Mouse (Mus musculus): ENCODE measurements around the gene R3hcc1l.

R3hcc1l gene

DNA sequence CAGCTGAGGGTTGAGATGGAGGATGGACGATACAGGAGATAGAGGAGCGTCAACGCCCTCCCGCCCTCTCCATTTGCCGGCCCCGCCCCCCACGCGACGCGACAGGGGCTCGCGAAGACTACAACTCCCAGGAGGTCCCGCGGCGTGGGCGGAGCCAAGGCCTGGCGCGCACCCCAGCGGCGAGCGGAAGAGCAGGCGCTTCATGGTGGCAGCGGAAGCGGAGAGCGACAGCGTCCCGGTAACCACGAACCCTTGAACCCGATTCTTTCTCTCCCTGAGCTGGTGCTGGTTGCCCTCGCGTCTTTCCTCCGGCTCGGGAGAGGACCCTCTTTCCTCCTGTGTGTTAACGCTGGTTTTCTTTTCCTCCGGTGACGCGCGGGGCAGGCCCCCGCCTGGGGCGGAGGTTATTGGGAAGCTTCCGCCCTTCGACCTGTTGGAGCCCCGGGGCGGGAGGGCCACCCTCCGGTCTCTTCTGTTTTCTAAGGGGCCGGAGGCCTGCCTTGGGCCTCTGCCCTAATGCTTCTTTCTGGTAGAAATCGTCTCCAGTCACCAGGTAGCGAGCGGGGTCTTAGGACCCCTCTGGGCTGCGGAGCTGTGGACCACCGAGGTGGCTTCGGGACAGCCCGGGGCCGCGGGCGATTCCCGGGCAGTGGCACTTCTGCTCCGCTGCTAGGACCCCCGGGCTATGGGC is at the start of gene R3hcc1l:
R3hcc1l (plus strand) TSS at position 140 of the 691 bp plus-strand sequence.
- DNase-seq (ENCODE audit: low spot score) = peak; percentile 92

DNA sequence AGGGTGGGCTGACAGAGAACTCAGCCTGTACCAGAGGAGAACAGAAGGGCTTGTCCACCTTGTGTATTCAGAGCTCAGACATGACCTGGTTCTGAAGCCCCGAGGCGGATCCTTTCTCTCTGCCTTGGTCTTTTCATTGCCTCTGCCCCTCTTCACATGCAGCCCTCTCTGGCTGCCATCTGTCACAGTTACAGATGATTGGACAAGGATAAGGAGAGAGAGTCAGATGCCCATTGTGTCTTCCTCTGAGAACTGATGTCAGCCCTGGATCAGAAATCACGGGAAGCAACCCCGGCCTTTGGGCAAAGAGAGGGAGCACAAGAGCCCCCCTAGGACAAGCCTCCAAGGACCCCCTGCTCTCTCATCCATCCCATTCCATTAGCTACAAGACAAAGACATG is 47.0 kb upstream of the R3hcc1l start:
- DNase-seq (ENCODE audit: low spot score) = no peak

DNA sequence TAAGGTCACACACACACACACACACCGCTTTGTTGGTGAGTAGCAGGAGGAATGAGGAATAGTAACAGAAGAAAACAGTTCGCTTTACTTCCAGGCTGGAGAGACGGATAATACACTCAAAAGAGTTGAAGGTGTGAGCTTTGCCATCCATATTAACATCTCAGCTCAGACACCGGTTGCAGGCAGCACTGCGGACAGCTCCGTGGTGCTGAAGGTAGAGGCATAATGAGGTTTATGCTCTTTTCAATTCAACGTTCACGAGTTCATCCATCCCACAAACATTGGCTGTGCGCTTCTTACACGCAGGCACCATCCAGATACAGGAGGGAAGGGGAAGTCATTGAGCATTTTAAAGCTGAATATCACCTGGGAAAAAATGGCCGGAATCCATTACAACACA is 45.7 kb upstream of the R3hcc1l start:
- no peak for DNase-seq (ENCODE audit: low spot score)

DNA sequence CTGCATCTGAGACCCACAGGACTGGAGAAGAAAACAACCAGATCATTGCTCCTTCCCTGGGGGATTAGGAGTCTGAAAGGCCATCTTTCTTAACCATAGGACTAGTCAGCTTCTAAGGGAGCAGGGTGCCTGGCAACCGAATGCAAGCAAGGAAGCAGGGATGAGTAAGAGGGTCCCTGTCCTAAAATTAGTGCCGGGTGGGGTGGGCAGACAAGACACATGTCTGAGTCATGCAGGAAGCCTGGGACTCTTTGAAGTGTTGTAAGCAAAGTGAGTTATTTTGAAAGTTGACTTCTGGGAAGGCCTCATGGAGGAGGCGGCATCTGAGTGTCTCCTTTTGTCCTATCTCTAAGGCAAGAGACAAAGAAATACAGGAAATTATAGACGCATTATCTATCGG is 40.8 kb upstream of the R3hcc1l start:
- DNase-seq (ENCODE audit: low spot score) = no peak

DNA sequence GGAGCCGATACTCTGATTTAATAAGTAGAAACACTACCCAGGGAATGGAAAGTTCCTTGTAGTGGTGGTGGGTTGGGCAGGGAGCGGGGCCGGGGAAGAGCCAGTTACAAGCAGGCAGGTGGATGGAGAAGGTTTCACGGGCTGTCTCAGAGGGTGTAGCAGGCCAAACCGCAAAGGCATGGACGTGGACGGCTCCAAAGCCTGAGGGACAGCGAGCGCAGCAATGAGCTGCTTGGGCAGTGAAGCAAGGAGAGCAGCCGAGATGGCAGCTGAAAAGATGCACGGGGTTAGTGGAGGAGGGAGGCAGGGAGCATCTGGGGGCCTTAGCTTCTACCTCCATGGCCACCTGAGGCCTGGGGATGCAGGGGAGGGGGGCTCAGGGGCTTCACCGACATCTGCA is 40.3 kb upstream of the R3hcc1l start:
- DNase-seq (ENCODE audit: low spot score) = no peak

DNA sequence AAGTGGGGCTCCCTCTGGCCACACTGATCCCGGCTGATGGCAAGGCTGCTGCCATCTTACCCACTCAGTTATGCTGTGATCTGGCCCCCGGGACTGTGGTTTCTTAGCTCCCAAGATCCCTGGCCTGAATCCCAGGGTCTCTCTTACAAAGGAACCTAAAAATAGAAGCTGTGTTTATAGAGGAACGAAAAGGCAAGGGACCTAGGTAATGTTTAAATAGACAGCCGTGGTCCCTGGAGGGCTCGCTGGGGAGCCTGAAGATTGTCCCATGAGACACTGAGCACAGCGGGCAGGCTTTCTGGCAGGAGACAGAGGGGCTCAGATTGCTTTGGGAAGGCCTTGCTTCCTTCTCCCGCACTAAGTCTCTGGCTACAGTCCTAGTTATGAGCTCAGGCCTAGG is 33.1 kb upstream of the R3hcc1l start:
- DNase-seq (ENCODE audit: low spot score) = no peak

DNA sequence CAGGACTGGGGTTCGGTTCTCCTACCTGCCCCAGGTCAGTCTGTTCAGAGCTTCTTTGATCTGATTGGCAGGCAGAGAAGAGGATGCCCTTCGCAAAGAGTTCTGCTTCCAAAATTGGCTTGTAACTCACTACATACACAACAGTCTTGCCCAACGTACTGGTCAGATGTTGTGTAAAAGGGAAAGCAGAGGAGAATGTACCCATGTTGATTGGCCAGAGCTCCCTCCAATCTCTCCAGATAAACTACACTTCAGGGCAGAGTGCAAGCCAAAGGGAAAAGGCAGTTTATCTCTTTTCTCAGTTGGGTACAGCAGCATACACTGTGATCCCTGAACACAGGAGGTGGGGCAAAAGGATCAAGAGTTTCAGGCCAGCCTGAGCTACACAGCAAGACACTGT is 31.3 kb upstream of the R3hcc1l start:
- DNase-seq (ENCODE audit: low spot score) = no peak

DNA sequence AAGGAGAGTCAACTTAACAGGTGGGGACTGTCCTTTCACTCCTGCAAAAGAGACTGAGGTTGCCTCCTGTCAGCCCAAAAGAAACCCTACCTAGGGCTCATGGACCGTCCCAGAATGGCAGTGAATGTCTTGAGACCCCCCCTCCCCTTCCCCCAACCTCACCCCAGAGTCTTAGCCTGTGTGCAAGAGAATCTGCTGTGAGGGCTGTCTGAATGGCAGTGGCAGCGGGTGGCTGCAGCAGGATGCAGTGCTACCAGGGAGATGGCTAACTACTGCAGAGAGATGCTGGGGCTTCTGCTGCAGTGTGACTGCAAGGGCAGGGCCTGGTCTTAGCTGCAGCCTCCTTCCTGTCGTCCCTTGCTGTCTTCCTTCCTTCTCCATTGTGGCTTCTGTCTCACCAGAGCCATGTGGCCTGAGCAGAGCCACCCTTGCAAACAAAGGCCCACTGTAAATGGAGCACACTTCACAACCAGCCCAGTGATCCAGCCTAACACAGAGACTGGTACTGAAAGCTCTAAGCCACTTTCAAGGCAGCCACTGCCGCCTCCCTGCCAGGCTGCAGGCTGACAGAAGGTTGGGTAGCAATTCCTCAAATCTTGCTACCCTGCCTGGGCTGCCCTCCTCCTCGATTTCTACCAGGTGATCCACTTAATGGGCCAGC is 25.2 kb upstream of the R3hcc1l start:
- peak; percentile 37 for DNase-seq (ENCODE audit: low spot score)

DNA sequence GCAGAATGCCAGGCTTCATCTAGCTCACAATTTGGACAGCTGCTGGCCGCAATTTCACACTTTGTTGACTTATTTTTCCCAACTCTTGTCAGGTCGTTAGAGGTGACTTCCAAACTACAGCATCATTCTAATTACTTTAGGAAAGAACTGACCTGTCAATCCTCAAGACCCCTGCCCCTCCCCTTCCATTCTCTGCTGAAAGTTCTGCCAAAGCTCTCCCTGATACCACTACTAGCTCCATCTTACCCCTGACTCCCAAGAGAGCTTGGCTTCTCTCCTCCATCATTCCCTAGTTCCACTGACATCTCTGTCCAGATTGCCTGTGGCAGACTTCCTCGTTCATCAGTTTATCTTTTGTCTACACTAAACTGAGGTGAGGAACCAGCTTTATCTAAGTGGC is 14.4 kb upstream of the R3hcc1l start:
- DNase-seq (ENCODE audit: low spot score) = no peak

DNA sequence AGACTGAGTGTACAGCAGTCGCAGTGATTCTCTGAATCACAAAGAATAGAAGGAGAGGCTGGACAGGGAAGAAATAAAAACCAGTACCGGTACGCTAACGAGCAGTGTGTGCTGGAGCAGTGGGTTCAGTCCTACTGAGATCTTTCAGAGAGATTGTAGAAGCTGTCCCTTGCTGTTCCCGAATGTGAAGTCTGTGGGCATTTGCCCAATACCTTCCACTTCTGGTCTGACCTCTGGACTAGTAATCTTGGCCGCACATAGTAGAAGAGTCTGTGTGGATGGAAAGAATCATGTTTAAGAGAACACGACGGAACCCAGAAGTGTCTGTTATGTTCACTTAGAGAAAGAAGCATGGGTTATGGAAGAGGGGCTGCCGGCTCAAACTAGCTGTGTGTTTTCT is 8.9 kb upstream of the R3hcc1l start:
- DNase-seq (ENCODE audit: low spot score) = no peak

DNA sequence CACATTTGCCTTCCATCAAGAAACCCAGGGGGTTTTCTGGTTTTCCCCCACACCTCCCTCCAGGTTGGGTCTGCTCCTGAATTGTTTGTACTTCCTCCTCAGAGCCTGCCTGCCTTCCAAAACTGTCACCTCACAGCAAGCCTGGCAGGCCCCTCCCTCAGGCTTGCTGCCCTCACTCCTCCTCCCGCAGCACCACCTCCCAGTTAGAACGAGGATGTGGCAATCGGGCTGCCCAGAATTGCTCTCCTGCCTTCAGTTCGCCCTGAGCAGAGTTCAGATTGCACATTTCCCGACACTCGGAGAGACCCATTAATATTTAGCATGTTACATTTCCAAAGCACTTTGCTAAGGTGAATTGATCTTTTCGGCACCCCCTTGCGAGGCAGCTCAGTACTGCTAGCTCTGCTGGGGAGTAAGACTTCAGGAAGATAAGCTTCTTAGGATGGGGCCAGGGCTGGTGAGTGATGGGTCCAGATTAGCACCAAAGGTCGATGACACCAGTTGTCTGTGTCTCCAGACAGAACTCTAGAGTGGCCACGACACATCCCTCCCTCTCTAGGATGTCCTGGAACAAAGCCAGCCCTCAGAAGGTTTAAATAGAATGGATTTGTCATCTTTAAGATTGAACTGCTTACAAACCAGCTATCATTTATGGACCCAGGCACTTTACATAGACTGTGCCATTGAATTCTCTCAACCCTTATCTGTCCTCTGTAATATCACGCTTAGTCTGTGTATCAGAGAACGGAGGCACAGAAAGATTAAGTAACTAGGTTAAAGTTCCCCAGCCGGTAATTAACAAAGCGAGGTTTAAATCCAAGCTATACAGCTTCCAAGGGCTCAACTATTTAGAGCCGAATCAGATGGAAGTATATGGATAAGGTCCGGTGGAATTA is 8.0 kb upstream of the R3hcc1l start:
- DNase-seq (ENCODE audit: low spot score) = no peak

DNA sequence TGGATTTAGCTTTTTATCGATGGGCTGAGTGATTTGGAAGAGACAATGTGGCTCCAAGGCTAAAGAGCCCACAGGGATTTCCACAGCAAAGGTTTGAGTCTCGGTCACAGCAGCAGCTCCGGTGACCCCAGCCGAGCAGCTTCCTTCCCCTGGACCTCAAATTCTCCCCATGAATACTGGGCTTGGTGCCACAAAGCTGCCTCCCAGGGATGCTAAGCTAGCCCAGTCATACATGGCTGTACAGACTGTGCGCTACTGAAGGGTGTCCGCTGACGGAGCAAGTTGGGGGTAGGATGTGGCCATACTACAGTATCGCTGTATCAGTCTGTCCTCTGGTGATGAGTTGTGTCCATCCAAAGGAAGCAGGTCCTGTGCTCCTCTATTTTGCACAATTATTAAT is 2.9 kb upstream of the R3hcc1l start:
- no peak for DNase-seq (ENCODE audit: low spot score)

DNA sequence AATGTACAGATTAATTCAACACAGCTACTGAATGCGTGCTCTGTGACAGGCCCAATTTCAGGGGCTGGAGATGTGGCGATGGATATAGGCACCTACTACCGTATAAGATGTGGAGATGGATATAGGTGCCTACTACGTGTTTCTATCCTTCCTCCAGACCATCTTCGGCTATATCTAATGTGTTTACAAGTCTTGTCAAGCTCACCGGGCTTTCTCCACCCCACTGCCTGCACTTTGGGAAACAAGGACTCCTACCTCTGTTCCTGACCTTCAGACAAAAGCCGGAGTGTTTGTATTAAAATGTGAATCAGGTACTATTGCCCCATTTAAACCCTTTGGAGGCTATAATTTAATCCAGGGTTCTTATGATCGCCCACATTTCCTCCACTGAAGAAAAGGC is 2.4 kb upstream of the R3hcc1l start:
- DNase-seq (ENCODE audit: low spot score) = no peak

DNA sequence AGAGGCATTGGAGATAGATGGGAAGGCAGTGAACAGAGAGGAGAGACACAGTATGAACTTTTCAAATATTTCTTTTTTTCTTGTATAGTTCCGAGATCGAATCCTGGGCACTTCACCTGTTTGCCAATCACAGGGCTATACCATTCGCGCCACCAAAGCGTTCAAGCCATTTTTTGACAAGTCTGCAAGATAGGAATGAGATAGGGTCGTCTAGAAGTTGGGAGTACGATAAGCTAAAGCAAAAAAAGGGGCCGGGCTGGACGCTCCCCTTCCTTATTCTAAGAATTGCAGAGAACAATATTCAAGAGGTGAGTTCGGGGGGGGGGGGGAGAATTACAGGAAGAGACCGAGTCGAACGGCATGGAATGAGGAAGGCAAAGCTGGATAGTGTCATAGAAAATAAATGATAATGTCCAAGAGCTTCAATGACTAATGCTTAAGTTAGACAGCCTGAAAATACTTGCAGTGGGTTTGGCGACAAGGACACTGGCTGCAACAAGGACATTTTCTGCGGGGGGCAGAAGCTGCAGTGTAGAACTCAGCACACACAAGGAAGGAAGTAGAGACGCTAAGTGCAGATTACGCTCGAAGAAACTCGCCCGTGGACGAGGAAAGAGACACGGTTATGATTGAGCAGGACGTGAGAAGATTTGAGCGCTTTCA is 471 bp upstream of the R3hcc1l start:
- no peak for DNase-seq (ENCODE audit: low spot score)

DNA sequence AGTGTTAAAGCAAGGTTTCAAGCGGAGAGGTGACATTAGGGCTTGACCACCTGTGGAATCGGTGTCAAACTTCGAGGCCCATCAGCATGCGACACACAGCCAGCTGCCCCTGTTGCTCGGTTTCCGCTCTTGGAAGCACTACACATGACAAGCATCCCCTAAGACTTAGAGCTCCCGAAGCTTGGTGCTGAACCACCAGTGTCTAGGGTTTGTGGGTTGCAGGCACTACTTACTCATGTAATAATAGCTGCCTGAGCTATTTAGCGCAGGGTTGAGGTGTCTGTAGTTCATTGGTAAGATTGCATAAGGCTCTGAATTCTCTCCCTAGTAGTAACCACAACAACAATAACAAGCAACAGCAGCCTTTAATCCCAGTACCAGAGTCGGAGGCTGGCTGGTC is 1.2 kb downstream of the R3hcc1l start:
- DNase-seq (ENCODE audit: low spot score) = no peak

DNA sequence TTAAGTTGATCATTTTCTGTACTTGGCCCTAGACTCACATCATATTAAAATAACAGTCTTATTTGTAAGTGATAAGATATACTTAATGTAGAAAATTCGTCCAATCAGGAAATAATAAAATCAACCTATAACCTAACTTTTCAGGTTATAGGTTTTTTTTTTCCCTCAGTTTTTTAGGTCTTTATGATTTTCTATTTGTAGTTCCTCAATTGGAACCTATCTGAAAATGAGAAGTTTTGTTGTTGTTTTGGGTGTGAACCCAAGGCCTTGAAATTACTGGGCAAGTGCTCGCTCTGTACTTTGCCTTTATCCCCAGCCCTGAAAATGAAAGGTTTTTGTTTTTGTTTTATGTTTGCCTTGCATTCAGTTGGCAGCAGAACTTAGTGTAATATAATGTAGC is 6.1 kb downstream of the R3hcc1l start:
- DNase-seq (ENCODE audit: low spot score) = no peak

DNA sequence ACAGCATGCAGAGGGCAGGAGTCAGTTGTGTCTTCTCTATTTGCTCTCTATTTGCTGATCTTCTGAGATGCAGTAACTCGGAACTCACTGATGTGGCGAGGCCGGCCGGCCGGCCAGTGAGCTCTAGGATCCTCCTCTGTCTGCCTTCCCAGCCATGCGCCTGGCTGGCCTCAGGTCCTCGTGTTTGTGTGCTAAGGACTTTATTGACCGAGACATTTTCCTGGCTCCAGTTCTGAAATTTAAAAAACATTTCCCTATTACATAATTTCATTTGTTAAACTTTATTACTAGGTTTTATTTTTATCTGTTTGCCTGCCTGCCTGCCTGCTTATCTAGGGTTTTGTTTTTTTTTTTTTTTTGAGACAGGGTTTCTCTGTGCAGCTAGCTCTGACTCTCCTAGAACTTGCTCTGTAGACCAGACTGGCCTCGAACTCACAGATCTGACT is 11.5 kb downstream of the R3hcc1l start:
- DNase-seq (ENCODE audit: low spot score) = no peak

DNA sequence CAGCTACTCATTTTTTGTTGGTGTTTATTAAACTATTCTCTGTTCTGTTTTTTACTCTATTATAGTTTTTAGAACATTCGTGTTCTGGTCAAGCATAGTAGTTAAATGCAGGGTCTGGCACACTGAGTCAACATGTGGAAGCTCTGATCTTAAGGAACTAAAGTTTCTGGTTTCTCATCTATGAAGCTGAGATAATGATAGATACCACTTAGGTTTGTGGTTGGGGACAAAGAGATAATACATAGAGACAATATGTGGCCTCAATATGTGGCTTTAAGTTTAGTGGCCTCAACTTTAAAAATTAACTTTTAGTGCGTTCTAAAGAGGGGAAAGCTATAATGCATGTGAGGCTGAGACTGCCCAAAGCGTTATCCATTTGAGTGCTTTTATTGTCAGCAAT is 15.9 kb downstream of the R3hcc1l start:
- no peak for DNase-seq (ENCODE audit: low spot score)

DNA sequence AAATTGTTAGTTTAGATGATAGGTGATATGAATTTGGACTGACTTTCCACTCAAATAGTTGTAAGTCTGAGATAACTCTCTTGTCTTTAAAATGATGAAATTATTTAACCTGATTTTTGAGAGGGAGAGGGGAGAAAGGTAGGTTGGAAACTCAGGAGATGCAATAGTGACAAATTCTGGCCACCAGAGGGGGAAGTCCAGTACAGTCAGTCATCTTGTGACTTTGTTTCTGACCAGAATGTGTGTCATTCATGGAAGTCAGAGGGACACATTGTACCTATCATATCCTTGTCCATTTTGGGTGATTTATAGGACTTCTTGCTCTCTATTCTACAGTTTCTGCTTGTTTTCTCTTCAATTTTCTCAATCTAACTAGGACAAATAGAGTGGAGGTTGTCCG is 19.0 kb downstream of the R3hcc1l start:
- DNase-seq (ENCODE audit: low spot score) = no peak

DNA sequence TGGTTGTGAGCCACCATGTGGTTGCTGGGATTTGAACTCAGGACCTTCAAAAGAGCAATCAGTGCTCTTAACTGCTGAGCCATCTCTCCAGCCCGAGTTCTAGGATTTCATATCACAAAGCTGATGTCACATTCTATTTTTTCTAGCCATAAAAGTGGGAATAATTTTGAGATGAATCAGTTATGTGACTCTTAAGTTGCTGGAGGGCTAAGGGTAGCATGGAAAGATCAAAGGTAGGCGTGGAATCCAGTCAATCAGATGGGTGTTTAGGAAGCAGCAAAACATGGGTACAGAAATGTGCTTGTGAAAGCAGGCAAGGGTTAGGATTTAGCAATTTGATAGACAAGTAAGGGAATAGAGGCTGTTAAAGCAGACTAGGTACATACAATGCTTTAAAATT is 20.4 kb downstream of the R3hcc1l start:
- no peak for DNase-seq (ENCODE audit: low spot score)

DNA sequence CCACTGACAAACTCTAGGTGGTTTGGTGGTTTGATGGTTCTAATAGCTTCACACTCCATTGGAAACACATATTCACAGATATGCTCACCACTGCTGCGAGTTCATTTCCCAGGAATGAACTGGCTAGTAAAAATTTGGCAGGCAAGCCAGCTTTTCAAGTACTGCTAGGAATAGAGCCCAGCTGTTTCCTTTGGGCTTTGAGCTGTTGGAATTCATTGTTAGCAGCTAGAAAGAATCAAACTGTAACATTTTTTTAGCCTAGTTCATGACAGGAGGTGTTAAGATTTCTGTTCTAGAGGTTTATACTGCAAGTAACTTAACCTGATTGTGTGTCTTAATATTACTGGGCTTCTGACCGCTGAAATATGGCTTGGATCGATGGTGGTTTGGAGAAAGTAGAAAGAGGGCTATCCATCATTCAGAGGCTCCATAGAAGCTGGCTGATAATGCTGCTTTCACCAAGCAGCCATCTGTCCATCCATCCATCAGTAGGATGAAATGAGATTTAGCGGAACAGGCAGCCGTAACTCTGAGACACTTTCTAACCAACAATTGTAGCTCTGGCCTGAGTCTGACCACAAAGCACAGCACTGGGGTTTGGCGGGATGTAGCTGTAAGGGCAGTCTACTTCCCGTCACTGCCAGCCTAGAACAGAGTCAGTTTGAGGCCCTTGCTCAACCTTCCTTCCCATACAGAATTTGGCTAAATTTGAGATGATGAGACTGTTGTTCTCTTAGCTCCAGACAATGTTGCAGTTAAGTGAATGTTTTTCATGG is 21.0 kb downstream of the R3hcc1l start:
- no peak for DNase-seq (ENCODE audit: low spot score)

DNA sequence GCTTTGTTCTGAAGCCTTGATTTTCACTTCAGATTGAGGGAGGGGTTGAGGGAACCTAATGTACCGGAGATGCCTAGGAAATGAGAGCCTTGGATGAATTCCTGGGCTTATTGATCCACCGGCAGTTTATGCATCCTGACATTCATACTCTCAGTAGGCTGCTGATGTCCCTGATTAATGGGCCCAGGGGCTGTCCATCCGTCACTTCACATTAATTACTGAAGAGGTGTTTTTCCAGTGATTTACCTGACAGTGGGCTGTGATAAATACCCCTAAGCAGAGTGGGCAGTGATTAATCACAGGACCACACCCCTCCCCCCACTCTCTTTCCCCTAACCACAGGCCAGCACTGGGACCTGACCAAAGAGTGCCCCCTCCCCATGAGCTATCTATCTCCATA is 22.1 kb downstream of the R3hcc1l start:
- DNase-seq (ENCODE audit: low spot score) = no peak
